Mouse (Mus musculus) stomach, embryonic 16.5 days (tissue): Measurements from ENCODE around the gene Nfkbib. TPM values are rescaled to one million over a fixed set of nuclear protein-coding genes. Genes with fewer than 3 reads are reported as not detected.
A peak's percentile ranks its signal among the peaks of the same experiment; 100 is the strongest.

ENCODE experiments used
- ATAC-seq: fragments of 200-750 bp; cut with Nextera tagmentation; 2 replicates; pipeline ENCODE4 v1.8.0; 2017; ENCODE audit warnings: moderate number of reproducible peaks, moderate TSS enrichment; ENCODE audit not compliant: insufficient read depth, low FRiP score
- H3K27ac ChIP-seq: fragments of 300-500 bp; sonication (generic); 2 replicates; pipeline ENCODE4 v1.5.1; 2014; ENCODE audit warnings: low read length
- H3K27me3 ChIP-seq: fragments of 300-500 bp; sonication (generic); 2 replicates; pipeline ENCODE4 v1.6.1; 2014; ENCODE audit warnings: low read length, control low read depth, mixed read lengths; ENCODE audit not compliant: control insufficient read depth, insufficient read depth
- H3K36me3 ChIP-seq: fragments of 300-500 bp; sonication (generic); 2 replicates; pipeline ENCODE4 v1.6.1; 2014; ENCODE audit warnings: low read length; ENCODE audit not compliant: control insufficient read depth, insufficient read depth
- H3K4me1 ChIP-seq: fragments of 300-500 bp; sonication (generic); 2 replicates; pipeline ENCODE4 v1.6.1; 2014; ENCODE audit warnings: low read length, control low read depth, mixed read lengths; ENCODE audit not compliant: control insufficient read depth, insufficient read depth
- H3K4me2 ChIP-seq: fragments of 300-500 bp; sonication (generic); 2 replicates; pipeline ENCODE4 v1.6.1; 2014; ENCODE audit warnings: low read depth, low read length, mixed read lengths
- H3K4me3 ChIP-seq: fragments of 300-500 bp; sonication (generic); replicated peaks from 2 replicates; pipeline ENCODE4 v1.5.1; 2014; ENCODE audit warnings: mild to moderate bottlenecking, low read length
- H3K9ac ChIP-seq: fragments of 300-500 bp; sonication (generic); 2 replicates; pipeline ENCODE4 v1.6.1; 2014; ENCODE audit warnings: low read length
- H3K9me3 ChIP-seq: fragments of 300-500 bp; sonication (generic); replicated peaks from 2 replicates; pipeline ENCODE4 v1.6.1; 2016; ENCODE audit warnings: low read length, control low read depth; ENCODE audit not compliant: control insufficient read depth
- WGBS: fragments of 180-500 bp; shearing (Covaris S2); extraction: QIAGEN DNeasy Blood & Tissue Kit; methylation state at CpG from one replicate; pipeline ENCODE4 v1.1.7; 2014; 5-methylcytosine and 5-hydroxymethylcytosine counted together
- polyA plus RNA-seq: library from polyadenylated mRNA; unstranded; fragments of >200 nt; fragmentation: Nextera tagmentation; extraction: Ambion mirVana; gene quantifications from 2 replicates; pipeline ENCODE4 v1.2.1, GENCODE M21; 2015

Gene Nfkbib
- polyA plus RNA-seq, 1 experiment from 2014 or later, result 37.2 TPM

DNA sequence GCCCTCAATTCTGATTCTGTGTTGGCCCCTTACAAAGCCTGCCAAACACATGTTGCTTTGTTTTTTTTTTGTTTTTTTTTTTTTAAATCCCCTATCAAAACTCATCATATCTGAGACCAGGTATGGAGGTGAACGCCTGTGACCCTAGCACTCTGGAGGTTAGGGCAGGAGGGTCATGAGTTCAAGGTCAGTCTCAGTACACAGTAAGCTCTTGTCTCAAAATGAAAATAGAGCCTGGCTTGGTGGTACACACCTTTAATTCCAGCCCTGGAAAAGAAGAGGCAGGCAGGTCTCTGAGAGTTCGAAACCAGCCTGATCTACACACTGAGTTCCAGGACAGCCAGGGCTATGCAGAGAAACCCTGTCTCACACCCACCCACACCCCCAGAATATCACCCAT, 47.7 kb downstream of the Nfkbib start:
- H3K4me1 ChIP-seq, result no peaks in the 10 kb centered on the region
- H3K9ac ChIP-seq, result no peak overlapping the region
- no peaks in the 10 kb centered on the region for H3K9me3 ChIP-seq
- no peak overlapping the region for H3K4me3 ChIP-seq
- H3K36me3 ChIP-seq, result no peaks in the 10 kb centered on the region
- H3K27ac ChIP-seq, result no peak overlapping the region
- WGBS, result 77% methylated on average over 2 of the region's 2 CpGs
- no peak for ATAC-seq
- no peaks in the 10 kb centered on the region for H3K27me3 ChIP-seq
- no peak overlapping the region for H3K4me2 ChIP-seq

DNA sequence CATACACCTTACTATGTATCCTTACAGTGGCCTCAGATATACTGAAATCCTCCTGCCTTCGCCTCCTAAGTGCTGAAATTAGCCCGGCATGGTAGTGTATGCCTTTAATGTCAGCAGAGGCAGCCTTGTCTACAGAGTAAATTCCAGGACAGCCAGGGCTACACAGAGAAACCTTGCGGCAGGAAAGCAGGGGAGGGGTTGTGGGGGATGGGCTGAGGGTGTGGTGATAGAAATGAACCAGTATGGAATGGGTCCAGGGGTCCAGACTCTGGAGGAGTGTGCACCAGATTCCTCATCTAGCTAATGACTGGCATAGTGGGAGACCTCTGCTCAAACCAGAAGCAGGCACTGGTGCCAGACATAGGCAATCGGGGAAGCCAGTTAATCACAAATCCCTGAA, 48.2 kb downstream of the Nfkbib start:
- Histone ChIP-seq H3K9ac (no peak overlapping the region), H3K27me3 (no peaks in the 10 kb centered on the region), H3K4me1 (no peaks in the 10 kb centered on the region), H3K27ac (no peak overlapping the region), H3K9me3 (no peaks in the 10 kb centered on the region), H3K4me2 (no peak overlapping the region), H3K36me3 (no peaks in the 10 kb centered on the region), H3K4me3 (no peak overlapping the region)
- 43% methylated on average over 4 of the region's 4 CpGs for WGBS
- no peak for ATAC-seq

DNA sequence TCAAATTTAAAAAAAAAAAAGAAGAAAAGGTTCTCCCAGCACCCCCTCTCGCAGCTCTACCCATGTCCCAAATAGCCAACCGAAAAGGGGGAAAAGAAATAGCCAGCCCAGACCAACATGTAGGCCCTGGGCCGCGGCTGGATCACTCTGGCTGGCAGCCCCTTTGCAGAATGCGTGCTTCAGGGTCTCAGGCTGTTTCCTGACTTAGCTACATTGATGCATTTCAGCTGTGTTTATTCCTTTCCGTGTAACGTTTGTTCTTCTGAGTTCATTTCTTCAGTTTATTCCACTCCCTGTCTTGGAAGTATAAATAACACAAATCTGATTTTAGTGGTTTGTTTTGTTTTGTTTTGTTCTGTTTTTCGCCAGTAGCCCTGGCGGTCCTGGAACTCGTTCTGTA, 49.6 kb downstream of the Nfkbib start:
- Histone ChIP-seq H3K4me1 (no peaks in the 10 kb centered on the region), H3K4me3 (no peak overlapping the region; the same call in 1 of the 2 replicates), H3K27ac (no peak overlapping the region), H3K9ac (no peak overlapping the region), H3K27me3 (no peaks in the 10 kb centered on the region), H3K36me3 (no peaks in the 10 kb centered on the region), H3K9me3 (no peaks in the 10 kb centered on the region), H3K4me2 (peak overlapping the region; percentile 84; the same call in 1 of the 2 replicates)
- no peak for ATAC-seq
- 64% methylated on average over 10 of the region's 10 CpGs for WGBS

DNA sequence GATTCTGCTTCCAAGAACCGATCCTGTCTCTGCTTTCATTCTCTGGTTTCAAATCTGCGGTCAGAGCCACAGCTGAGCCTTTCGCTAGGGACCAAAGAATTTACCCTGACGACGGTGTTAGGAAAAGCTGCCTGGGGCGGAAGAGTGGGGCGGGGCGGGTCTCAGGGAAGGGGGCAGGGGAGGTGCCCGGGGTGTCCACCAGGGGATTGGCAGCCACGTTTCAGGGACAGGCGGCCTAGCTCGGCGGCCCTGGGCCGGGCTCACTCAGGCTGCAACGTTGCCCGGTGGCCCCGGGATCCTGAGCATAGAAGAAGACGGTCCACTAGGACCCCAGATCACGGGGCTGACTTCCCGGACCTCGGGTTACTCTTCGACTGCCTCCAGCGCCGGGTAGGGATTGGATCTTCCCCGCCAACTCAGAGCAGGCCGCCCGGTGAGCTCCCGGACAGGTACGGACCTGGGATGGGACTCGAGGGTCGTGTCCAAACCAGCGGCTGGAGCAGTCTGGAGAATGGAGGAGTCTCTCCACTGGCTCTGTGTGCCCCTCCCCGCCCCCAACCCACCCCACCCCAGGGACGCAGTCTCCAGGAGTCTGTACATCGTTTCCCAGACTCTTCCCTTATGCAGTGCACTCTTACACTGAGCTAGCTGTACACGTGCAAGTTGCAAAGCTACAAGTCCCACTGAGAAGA, 50.6 kb downstream of the Nfkbib start, which contains the start of gene Fbxo17:
Fbxo17 (plus strand) TSS at position 215 of the 692 bp plus-strand sequence.
- H3K4me3 ChIP-seq, result peak within 1 kb of the TSS; percentile 56
- peak; percentile 78; the same call in 1 of the 2 replicates for ATAC-seq
- no peaks in the 10 kb centered on the region for H3K27me3 ChIP-seq
- H3K9ac ChIP-seq, result peak within 1 kb of the TSS; percentile 77
- no peaks in the 10 kb centered on the region for H3K4me1 ChIP-seq
- no peaks in the 10 kb centered on the region for H3K9me3 ChIP-seq
- H3K4me2 ChIP-seq, result peak within 1 kb of the TSS; percentile 84
- H3K36me3 ChIP-seq, result no peaks in the 10 kb centered on the region
- H3K27ac ChIP-seq, result peak within 1 kb of the TSS; percentile 33; the same call in 1 of the 2 replicates
- 2% methylated on average over 36 of the region's 36 CpGs for WGBS

DNA sequence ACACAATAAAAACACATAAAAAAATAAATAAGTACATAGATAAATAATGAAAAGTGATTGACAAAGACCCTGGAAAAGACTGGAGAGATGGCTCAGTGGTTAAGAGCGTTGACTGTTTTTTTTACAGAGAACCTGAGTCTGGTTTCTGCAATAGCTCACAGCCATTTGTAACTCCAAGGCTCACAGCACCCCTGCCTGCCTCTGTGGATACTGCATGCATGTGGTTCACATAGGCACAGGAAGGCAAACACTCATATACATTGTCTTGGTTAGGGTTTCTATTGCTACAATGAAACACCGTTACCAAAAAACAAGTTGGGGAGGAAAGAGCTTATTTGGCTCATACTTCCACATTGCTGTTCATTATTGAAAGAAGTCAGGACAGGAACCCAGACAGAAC, 51.7 kb downstream of the Nfkbib start:
- no peak overlapping the region for H3K27ac ChIP-seq
- H3K4me3 ChIP-seq, result no peak overlapping the region
- no peak overlapping the region for H3K9ac ChIP-seq
- ATAC-seq, result no peak
- H3K4me2 ChIP-seq, result no peak overlapping the region
- H3K9me3 ChIP-seq, result no peaks in the 10 kb centered on the region
- no peaks in the 10 kb centered on the region for H3K27me3 ChIP-seq
- no peaks in the 10 kb centered on the region for H3K36me3 ChIP-seq
- H3K4me1 ChIP-seq, result no peaks in the 10 kb centered on the region
- WGBS, result 97% methylated on average over 2 of the region's 2 CpGs

DNA sequence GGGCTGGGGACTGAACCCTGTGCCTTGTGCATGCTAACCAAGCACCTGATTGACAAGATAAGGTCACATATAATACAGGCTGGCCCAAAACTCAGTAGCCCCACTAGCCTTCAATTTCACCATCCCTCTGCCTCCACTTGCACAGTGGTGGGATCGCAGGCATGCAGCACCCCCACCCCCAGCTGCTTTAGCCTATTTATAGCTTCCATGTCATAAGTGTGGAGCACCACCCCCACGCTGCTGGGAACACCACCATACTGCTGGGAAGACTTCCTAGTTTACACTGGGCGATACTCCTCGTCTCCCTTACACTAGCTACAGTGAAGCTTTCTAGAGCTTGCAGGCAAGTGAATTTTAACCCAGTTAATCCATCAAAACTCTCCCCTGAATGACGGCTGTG, 52.6 kb downstream of the Nfkbib start:
- Histone ChIP-seq H3K9me3 (no peaks in the 10 kb centered on the region), H3K27me3 (no peaks in the 10 kb centered on the region), H3K27ac (no peak overlapping the region), H3K4me3 (no peak overlapping the region), H3K4me1 (no peaks in the 10 kb centered on the region), H3K4me2 (no peak overlapping the region), H3K9ac (no peak overlapping the region), H3K36me3 (no peaks in the 10 kb centered on the region)
- no peak for ATAC-seq
- 71% methylated on average over 5 of the region's 5 CpGs for WGBS

DNA sequence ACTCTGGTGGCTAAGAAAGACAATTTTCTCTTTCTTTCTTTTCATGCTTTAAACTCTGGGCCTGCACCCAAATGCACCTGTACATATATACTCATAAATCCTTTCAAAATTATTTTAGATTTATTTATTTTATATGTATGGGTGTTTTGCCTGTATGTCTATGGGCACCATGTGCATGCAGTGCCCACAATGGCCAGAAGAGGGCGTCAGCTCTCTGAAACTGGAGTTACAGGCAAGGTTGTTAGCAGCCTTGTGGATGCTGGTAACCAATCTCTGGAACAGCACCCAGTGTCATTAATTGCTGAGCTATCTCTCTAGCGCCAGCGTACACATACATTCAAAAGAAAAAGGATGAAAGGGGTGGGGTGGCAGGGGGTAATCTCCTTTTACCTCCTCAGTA, 56.4 kb downstream of the Nfkbib start:
- no peak for ATAC-seq
- no peaks in the 10 kb centered on the region for H3K4me1 ChIP-seq
- no peak overlapping the region for H3K9ac ChIP-seq
- no peak overlapping the region for H3K4me2 ChIP-seq
- H3K9me3 ChIP-seq, result no peaks in the 10 kb centered on the region
- H3K36me3 ChIP-seq, result no peaks in the 10 kb centered on the region
- H3K27me3 ChIP-seq, result no peaks in the 10 kb centered on the region
- H3K27ac ChIP-seq, result no peak overlapping the region
- H3K4me3 ChIP-seq, result no peak overlapping the region
- WGBS, result 66% methylated on average over 3 of the region's 3 CpGs

DNA sequence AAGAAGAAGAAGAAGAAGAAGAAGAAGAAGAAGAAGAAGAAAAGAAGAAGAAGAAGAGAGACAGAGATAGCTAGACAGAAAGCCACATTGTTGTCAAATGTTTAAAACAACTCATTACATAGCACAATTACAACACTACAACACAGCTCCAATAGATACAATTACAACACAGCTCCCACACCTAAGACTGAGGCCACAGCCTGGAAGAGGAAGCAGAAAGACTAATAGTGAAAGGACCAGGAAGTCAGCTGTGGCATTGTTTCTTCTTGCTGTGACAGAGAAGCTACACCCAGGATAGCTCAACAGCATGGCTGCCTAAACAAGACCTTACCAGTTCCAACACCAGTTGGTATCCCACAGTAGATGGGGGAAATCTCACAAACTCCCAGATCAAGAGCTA, 57.9 kb downstream of the Nfkbib start:
- Histone ChIP-seq H3K27ac (no peak overlapping the region), H3K4me1 (no peaks in the 10 kb centered on the region), H3K4me2 (no peak overlapping the region), H3K9me3 (no peaks in the 10 kb centered on the region), H3K9ac (no peak overlapping the region), H3K27me3 (no peaks in the 10 kb centered on the region), H3K36me3 (no peaks in the 10 kb centered on the region), H3K4me3 (no peak overlapping the region)
- no peak for ATAC-seq
